Mouse (Mus musculus) spleen, postnatal 10 days (tissue): ENCODE measurements at regions not wholly inside any gene's neighbourhood (a gene's known extent, or its start where the extent isn't known, plus 50 kb on each side); places are given as distances from the start of the nearest gene placed in this dataset.

Experiments used
- DNase-seq, 2 experiments: peaks; one replicate each; pipeline ENCODE4 v3.0.0; 2021 to 2022; ENCODE audit warnings: low spot score in 2 of 2

DNA sequence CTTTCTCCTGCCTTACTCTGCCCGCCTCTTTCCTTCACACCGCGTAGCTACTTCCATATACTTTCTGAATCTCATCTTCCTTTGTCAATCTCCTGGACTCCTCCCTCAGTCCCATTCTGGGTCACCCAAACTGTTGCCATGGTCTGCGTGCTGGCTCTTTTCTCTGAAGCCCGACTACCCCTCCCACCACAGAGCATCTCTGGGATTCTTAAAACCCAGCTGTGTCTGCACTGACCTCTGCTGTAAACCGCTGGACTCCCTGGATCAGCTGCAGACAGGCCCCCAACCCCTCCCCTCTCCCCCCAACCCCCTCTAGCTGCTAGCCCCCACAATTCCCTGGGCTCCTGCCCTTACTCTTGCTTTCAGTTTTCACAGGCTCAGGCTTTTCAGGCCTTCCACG lies 136.4 kb downstream of the Fam43a start:
- DNase-seq = no peak

DNA sequence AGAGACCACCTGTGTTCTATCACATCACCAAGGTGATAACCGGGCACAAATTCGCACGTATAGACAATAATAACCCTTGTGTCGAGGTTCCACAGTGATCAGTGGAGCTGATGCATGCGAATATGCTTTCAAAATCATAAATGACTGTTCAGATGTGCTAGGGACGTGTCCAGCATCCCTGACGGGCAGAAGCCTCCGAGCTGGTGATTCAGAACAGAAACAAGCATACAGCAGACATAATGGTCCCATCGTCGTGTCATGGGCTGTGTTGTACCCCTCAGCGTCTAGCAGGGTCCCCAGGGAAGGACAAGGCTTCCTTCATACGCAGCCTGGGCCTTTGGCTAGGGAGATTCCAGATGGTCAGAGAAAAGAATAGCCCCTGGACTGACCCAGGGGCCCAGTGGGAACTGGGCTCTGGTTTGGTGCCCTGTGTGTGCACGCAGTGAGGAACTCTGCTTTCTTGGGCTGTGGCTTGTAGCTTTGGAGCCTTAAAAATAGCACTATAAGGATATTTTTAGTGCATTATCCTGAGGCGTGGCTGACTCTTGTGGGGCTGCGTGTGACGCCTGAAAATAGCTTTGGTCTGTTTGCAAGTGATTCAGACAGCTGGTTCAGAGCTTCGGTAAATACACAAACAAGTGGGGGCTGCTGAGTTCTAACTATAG lies 137.3 kb downstream of the Fam43a start:
- DNase-seq = no peak

DNA sequence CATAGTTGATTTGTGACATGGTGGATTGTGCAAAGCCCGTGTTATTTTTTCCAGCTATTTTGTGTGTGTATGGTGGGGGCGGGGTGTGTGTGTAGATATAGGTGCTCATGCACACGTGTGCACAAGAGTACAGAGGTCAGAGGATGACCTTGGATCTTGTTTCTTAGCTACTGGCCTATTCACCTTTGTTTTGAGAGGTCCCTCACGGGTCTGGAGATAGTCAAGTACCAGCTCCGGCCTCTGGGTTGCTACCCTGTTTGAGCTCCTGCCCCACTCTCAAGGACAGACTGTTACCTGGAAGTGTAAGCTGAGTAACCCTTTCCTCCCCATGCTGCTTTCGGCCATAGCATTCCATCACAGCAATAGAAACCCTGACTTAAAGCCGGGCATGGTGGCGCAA lies 138.0 kb downstream of the Fam43a start:
- DNase-seq = no peak

DNA sequence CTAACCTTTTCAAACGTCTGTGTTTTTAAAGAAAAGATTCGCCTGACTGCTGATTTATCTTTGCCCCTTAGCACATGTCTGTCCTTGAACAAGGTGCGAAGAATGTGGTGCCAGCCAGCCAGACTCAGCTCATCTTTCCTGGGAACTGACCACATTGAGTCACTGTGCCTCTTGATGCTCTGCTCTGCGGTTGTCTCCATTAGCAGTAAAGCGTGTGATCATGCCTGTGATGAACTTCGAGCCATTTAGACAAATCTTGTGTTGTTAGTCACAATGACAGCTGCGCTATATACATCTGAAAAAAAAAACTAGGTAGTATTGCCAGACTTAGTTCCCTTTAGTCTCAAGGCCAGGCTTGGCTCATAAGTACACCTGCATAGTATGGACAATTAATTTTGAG lies 140.1 kb downstream of the Fam43a start:
- no peak for DNase-seq

DNA sequence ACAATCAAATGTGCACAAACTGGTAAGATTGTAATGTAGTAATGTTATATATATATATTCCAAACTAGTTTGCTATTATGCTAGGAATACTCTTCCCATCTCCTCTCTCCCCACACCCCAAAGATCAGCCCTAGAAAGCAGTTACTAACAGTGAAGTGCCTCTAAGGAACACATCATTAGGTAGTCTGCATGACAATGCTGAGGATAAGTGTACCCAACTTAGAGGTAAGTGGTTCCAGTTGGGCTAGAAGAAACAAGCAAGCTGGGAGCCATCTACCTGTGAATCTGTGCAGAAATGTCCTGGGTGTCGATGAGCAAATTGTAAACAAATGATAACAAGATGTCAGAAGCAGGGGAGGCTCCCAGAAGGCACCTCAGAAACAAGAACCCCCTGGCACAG lies 141.7 kb downstream of the Fam43a start:
- DNase-seq = no peak

DNA sequence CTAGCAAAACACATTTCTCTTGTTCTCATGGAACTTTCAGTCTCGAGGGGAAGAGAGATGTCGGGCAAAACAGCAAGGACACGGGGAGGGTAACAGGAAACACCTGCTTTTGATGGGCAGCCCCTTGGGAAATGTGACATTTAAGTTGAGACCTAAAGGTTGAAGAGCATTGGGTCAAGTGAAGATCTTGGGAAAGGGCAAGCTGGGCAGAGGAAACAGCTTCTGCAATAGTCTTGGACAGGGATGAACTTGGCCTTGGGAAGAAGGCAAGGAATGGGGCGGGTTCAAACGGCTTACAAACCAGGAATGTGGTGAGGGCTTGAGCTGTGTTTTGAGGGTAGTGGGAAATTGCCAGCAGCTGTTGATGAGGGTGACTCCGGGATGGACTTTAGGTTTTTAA lies 143.0 kb downstream of the Fam43a start:
- DNase-seq = no peak

DNA sequence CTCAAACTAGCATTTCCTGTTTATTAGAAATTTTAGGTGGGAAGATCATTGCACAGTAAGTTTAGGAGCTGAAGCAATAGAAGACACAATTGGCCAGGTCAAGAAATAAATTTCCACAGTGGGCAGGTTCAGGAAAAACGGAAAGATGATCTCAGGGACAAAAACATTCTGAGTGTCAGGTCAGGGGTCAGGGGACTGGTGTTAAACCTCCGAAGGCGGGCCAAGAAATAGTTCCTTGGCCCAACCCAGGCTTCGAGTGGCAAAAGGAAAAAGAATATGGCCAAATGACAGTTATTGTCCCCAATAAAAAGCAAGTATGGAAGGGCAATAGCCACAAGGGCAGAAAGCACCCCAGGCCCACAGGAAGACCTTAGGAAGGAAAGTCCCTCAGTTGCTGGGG lies 144.0 kb downstream of the Fam43a start:
- no peak for DNase-seq

DNA sequence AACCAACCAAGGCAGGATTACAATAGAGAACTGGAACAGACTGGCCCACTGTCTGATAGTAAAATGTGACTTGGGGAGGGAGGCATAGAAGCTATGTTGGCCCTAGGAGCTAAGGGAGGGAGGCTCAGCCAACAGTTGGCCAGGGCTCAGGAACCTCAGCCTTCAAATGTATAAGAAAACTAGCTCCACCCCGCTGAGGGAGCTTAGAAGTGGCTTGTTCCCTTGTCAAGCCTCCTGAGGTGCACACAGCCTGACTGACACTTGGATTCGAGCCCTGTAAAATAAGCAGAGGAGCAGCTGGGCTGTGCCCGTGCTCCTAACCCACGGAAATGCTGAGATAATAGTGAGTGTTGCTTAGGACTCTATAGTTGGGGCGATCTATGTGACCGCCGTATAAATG lies 144.7 kb downstream of the Fam43a start:
- DNase-seq = no peak

DNA sequence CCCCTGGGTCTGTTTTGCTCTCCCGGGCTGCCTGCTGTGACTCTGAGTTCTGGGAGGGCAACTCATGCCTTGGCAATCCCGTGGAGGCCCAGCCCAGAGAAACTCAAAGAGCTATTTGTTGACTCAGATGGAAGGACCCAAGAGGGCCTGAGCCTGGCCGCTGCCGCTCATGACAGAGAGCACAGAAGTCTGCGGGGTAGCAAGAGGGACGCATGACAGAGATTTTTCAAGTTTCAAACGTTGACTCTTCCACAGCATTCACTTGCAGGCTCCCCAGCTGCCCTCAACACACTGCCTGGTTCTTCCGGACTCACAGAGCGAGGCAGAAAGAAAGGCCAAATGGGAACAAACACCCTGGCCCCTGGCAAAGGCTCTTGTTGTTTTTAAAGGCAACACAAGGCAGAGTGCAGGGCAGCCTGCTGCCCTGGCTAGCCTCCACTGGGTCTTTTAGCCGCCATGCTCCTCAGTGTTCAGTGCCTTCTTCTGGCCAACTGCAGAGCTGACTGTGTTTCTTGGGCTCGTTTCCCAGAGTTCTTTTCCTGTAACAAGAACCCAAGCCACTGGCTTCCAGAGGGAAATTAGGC lies 146.2 kb downstream of the Fam43a start:
- DNase-seq = no peak

DNA sequence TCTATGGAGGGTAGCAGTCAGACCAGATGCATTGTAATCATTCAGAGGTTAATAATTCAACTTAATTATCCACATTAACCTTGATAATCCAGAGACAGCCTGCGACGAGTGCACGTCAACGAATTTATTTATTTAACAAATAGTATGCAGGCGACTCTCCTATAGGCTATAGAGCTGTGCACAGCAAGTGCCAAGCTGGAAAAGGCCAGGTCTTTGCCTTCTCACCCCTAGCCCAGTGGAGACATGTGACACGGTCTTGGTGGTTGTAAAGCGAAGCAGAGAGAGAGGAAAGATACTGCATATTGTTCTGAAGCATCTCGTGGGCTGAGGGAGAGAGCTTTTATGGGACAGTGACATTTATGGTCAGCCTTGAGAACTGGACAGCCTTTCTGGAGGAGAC lies 146.7 kb downstream of the Fam43a start:
- no peak for DNase-seq

DNA sequence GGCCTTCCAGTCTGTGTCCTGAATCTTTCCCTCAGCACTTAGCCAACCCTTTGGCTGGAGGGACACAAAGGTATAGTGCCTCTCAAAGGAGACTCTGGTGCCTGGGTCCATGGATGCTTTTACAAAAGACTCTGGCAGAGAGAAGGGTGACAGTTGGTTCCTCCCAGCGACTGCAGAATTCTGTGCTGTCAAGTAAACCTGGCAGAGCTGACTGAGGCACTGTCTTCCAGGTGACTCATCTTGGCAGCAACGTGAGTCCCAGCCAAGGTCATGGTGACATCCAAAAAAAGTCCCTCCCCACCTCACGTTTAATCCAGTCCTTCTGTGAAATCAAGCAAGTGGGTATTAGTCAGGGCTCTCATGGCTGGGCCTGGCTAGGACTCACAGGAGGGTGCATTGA lies 150.3 kb downstream of the Fam43a start:
- DNase-seq = no peak

DNA sequence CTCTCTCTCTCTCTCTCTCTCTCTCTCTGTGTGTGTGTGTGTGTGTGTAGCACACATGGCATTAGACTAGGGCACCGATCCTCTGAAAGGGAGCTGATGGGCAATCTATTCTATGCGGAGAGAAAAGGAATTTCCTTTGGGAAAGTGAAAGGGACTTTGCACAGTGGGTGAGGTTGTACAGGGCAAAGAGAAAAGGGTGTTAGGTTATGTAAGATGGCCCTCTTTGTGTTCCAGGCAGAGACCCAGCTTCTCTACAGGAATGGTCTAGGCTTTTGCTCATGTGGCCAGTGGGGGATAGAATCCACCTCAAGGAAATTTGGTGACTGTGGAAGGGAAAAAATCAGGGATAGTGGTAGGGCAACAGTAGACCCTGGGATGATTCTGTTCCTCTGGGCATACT lies 156.2 kb downstream of the Fam43a start:
- DNase-seq = no peak

DNA sequence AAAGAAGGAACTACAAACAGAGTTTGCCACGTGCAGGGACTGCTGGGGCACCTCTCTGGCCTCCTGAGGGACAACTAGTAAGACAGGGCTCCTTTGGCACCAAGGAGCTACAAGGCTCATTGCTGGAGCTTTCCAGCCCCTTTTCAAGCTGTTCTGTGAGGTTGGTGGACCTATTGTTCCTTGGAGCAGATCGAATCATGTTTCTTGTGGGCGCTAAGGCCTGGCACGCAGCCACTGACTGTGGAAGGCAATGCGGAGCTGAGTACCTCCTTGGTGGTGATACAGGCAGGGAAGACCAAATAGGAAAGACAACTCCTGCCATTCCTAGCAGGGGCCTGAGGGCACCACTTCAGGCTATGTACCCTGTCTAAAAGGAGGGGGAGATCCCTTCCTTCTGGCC lies 157.2 kb downstream of the Fam43a start:
- DNase-seq = no peak

DNA sequence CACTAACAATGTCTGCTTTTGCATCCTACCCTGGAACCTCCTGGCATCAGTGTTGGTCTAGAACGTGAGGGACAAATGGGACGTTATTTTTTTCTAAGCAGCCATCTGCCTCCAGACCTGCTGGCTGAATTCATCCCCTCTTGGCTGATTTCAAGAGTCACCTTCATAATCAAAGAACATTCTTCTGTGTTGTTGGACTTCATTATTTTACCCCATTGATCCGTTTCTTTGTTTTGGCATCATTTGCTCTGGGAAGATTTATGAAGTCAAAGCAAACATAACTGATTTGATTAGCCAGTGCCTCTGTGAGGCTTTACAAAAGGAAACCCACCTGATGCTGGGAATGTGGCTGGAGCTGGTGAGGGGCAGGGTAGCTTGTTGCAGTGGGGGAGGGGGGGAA lies 158.0 kb downstream of the Fam43a start:
- no peak for DNase-seq

DNA sequence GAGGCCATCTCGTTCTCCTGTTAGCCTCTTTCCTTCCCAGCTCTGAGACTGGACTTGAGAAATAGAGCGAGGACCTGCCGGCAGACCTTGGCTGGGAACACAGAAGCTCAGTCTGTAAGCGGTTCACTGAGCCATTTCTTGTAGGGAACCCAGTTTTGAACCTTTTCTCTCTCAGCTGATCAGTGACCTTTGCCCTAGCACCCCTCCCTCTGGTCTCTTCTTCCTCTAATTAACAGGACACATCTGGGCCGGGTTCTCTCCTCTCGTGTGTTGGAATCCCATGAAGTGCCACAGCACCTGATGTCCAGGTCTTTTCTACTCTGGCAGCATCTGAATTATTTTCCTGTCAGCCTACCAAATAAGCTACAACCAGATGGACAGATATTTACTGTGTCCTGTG lies 158.5 kb downstream of the Fam43a start:
- DNase-seq = no peak

DNA sequence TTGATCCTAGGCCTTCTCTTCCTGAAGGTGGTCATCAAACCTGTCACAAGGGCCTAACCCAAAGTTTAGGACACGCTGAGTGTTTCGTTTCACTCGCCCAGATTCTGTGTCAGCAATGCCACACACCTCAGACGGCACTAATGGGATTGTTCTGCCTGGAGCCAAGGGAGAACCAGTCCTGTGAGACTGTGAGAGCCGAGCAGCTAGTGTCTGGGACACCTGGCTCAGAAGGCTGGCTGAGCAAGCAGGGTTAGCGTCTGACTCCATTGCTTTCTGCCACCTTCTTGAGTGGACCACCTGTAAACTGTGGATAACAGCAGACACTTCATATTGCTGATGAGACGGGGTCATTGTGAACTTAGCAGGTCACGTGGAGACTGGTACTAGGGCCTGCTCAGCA lies 160.0 kb downstream of the Fam43a start:
- DNase-seq = no peak

DNA sequence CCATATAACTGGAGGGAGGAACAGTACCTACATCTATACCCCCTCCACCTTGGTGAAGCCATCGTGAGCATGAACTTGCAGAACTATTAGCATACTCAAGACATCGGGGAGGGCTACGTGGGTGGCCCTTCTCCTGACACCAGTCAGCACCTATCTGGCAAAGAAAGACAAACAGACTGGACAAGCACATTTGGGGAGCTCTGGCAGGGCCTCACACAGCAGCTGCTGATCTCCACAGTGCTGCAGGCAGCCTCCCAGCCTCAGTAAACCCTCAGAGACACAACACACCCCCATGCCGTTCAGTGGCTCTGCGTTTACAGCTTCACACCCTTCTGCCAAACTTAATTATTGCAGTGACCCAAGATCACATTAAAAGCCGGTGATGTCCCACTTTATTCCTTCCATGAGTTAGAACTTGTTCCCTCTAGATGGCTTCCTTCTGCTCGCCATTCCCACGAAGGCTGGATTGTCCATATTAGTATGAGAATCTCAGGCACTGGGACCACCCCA lies 161.7 kb downstream of the Fam43a start:
- no peak for DNase-seq

DNA sequence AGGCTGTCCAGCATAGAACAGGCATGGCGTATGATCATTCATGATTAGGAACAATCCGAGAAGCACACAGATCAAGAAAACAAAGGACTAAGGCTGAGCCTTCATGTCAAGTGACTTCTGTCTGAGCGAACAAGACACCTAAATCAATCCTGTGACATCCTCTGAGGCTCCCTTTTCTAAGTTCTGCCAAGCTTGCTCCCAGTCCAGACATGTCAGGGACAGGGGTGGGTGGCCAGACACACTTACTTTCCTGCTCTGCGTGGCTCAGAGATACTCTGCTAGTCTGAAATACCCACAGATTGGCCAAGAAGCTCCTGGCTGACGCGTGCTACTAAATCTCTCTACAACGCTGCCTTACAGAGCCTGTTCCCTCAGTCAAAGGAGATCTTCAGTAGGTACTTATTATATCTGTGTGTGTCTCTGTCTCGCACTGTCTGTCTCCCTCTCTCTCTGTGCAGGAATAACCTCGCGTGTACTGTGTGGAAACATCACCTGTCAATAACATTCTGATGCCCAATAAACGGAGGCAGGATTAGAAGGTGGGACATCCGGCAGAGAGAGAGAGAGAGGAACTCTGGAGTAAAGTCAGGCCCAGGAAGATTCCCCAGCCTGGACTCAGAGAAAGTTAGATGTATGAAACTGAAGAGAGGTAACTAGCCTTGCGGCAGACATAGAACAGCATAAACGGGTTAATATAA lies 163.5 kb downstream of the Fam43a start:
- DNase-seq = no peak

DNA sequence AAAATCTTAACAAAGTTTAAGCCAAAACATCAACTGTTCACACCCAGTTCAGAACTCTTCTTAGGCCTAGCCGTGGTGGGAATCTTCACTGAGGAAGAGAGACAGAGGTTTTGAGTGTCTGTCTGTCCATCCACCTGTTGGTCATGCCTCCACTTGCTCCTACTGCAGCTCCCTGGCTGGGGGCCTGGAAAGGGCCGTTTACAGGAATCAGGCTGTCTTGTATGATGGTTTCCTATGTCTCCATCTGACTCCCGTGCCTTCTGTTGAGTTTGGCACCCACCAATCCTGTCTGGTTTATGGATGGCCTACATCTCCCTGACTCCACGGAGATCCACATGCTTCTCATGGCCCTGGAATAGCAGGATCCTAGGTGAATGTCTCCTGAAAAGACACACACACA lies 166.1 kb downstream of the Fam43a start:
- no peak for DNase-seq

DNA sequence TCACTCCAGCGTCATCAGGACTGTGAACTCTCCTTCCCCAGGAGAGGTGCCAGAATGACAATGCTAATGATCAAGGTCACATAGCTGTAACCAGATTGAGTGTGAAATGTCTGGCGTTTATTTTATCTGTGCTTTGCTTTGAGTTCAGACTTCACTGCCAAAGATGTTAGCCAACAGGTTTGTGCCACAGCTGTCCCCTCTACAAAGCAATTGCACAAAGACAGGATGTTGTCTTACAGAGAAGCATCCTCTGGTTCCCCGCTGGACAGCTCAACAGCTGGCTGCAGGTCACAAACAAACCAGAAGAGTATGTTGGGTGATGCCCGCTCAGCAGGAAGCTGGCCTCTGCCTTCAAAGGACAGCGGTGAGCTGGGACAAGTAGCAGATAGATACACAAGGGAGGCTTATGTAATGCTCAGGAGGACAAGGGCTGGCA lies 169.5 kb downstream of the Fam43a start:
- no peak for DNase-seq

DNA sequence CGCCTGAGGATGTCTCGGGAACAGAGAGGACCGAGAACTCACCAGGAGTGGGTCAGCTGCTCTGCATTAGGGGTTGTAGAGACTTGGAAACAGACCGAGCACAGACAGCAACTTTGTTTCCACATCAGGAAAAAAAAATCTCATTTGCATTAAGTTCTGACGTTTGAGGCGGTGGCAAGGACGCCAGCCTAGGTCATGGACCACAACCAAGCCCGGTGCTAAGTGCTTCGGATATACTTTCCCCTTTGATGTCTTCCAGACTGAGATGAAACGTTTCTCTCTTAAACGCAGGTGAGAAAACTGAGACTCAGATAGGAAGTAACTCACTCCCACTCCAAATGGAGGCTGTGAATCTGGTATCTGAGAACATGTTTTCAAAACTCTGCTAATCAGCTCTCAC lies 169.9 kb downstream of the Fam43a start:
- DNase-seq = no peak

DNA sequence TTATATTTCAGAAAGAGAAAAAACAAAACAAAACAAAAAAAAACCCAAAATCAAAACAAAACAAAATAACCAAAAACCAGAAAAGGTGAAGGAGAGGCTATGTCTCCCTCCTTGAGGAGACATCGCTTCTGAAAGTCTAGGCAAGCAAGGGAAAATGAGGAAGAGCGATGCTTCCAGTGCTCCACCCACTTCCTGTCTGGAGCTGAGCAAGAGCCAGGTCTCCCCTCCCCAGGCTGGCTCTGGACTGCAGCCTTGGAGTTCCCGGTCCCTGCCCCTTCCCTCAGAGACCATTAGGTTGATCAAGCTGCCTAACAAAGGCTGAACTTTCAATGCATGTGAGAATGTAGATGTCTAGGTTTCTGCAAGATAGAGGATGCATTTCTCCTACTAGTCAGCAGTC lies 173.3 kb downstream of the Fam43a start:
- DNase-seq = no peak

DNA sequence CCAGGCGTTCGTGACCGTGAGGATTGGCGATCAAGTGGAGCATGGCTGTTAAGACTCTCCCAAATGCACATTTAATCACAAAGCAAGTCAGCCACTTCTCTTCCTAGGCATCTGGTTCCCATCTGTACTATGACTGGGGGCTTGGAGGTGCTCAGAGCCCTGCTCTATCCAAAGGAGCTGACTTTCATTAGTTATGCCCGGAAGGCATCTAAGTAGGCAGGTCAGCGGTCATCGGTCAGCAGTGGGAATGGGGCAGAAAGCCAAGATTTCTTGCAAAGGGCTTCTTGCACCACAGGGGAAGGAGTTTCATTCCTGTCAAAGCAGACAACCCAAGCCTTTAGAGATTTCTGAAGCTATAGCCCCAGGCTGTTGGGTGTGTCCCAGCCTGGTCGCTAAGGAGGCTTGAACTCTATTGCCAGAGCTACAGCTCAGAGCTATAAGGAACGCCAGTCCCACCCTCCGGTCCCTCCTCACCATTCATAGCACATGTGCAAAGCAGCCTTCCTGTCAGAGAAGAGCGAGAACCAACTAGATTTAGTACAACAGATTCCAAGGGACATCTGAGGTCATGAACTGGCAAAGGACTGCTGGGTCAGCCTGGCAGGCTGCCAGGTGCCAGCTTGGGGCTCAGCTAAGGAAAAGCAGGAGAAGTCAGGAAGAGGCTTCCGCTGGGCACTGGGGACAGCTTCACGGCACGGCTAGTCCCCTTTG lies 175.6 kb downstream of the Fam43a start:
- DNase-seq = no peak
